Mouse (Mus musculus) kidney, postnatal 0 days (tissue): ENCODE results near the gene Smc3. TPM values are rescaled to one million over a fixed set of nuclear protein-coding genes. Genes with fewer than 3 reads are reported as not detected.

Source experiments
- ATAC-seq: fragments of 200-750 bp; cut with Nextera tagmentation; replicated peaks from 2 replicates; pipeline ENCODE4 v1.8.0; 2017; ENCODE audit warnings: low read depth, moderate number of reproducible peaks, moderate TSS enrichment, moderate library complexity; ENCODE audit not compliant: low FRiP score
- DNase-seq: peaks from one replicate; pipeline ENCODE4 v3.0.0-alpha.2; 2016; ENCODE audit warnings: low spot score
- H3K27ac ChIP-seq: fragments of 300-500 bp; sonication (generic); 2 replicates; pipeline ENCODE4 v1.5.1; 2014; ENCODE audit warnings: mild to moderate bottlenecking
- H3K27me3 ChIP-seq: fragments of 300-500 bp; sonication (generic); 2 replicates; pipeline ENCODE4 v1.6.1; 2014; ENCODE audit warnings: low read length, mixed read lengths; ENCODE audit not compliant: insufficient read depth
- H3K36me3 ChIP-seq: fragments of 300-500 bp; sonication (generic); 2 replicates; pipeline ENCODE4 v1.6.1; 2014; ENCODE audit warnings: low read length, mixed read lengths; ENCODE audit not compliant: insufficient read depth
- H3K4me1 ChIP-seq: fragments of 300-500 bp; sonication (generic); replicated peaks from 2 replicates; pipeline ENCODE4 v1.6.1; 2014; ENCODE audit warnings: antibody characterized with exemption, low read length, mixed read lengths; ENCODE audit not compliant: insufficient read depth
- H3K4me2 ChIP-seq: fragments of 300-500 bp; sonication (generic); 2 replicates; pipeline ENCODE4 v1.6.1; 2014; ENCODE audit warnings: mild to moderate bottlenecking, low read length, moderate library complexity, mixed read lengths
- H3K4me3 ChIP-seq: fragments of 300-500 bp; sonication (generic); replicated peaks from 2 replicates; pipeline ENCODE4 v1.5.1; 2014; ENCODE audit warnings: low read depth, low read length
- H3K9ac ChIP-seq: fragments of 300-500 bp; sonication (generic); 2 replicates; pipeline ENCODE4 v1.6.1; 2014; ENCODE audit warnings: low read depth, low read length
- H3K9me3 ChIP-seq: fragments of 300-500 bp; sonication (generic); replicated peaks from 2 replicates; pipeline ENCODE4 v1.6.1; 2016; ENCODE audit warnings: low read length, inconsistent platforms, mixed read lengths
- CTCF ChIP-seq: IDR thresholded peaks from 2 replicates; pipeline ENCODE4 v1.5.1; 2016; ENCODE audit warnings: antibody characterized with exemption, low read depth, mild to moderate bottlenecking, moderate library complexity
- WGBS: fragments of 180-500 bp; shearing (Covaris S2); extraction: QIAGEN DNeasy Blood & Tissue Kit; methylation state at CpG from one replicate; pipeline ENCODE4 v1.1.7; 2014; 5-methylcytosine and 5-hydroxymethylcytosine counted together
- polyA plus RNA-seq: library from polyadenylated mRNA; unstranded; fragments of >200 nt; fragmentation: Nextera tagmentation; extraction: Ambion mirVana; gene quantifications from 2 replicates; pipeline ENCODE4 v1.2.1, GENCODE M21; 2015

Gene Smc3
- polyA plus RNA-seq, 1 experiment from 2014 or later = 49.8 TPM

GRCm38 (mm10) chr19:53660722-53661420, 60.7 kb downstream of the Smc3 start:
- WGBS = 58% methylated on average over 9 of the region's 9 CpGs
- Histone ChIP-seq H3K4me2 (no peak overlapping the region), H3K27me3 (no peaks in the 10 kb centered on the region), H3K4me3 (no peak overlapping the region), H3K9me3 (no peaks in the 10 kb centered on the region), H3K4me1 (no peaks in the 10 kb centered on the region), H3K36me3 (no peaks in the 10 kb centered on the region), H3K27ac (no peak overlapping the region), H3K9ac (no peak overlapping the region)
- ATAC-seq (0 out of 2 replicates have a peak, but pooled peaks have one; percentile 54), DNase-seq (no peak)
- TF ChIP-seq CTCF = no peak

DNA sequence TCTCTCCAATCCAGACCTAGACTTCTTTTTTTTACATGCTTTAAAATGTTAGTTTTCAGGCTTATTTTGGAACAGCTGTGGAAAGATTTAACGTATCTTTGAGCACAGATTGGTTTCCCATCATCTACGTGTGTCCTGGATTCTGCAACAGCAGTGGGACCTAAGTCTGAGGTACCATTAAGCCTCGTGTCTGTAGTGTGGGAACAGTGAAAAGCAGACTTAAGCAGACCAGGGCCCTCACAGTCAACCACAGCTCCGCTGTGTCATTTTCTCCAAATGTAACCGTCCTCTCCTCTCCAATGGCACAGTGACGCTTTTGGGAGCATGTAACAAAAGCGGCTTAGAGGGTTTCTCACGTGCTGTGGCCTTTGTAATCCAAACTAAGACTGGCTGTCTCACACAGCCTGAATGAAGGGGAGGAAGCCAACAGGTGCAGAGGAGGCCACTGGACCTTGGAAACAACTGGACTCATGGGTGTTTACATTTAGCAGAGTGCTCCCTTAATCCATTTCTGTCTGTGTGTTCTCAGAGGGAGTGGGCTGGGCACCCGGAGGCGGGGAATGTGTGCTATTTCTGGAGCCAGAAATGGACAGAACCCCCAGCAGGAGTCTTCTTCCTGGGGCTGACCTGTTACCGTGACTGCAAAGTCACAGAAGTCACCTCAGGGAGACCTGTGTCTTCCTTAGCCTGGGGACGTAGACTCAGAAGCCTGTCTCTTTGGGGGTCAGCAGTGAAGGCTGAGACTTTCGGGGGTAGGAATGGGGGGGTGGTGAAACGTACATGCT, 61.9 kb downstream of the Smc3 start:
- 58% methylated on average over 14 of the region's 14 CpGs for WGBS
- ATAC-seq = no peak
- no peak for TF ChIP-seq CTCF

DNA sequence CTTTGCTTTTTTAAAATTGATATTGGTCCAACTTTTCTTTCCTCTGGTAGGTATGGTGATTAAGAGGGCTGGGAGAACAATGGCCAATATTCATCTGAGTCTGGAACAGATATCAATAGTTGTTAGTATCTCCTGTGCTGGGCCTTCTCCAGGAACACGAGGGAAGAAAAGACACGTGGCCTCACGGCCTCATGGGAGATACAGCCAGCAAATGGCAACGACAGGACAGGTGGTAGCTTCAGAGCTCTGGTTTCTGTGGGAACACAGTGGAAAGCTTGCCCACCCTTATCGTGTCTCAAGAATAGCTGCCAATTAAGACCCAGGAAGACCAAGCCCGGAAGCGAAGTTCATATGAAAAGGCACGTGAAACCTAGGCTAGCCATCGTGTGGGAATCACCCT, 64.6 kb downstream of the Smc3 start:
- no peaks in the 10 kb centered on the region for H3K36me3 ChIP-seq
- H3K4me3 ChIP-seq = no peak overlapping the region
- 91% methylated on average over 9 of the region's 9 CpGs for WGBS
- no peak overlapping the region for H3K27ac ChIP-seq
- TF ChIP-seq CTCF = no peak
- H3K9ac ChIP-seq = no peak overlapping the region
- H3K27me3 ChIP-seq = no peaks in the 10 kb centered on the region
- no peaks in the 10 kb centered on the region for H3K4me1 ChIP-seq
- no peak overlapping the region for H3K4me2 ChIP-seq
- H3K9me3 ChIP-seq = no peaks in the 10 kb centered on the region
- ATAC-seq = no peak
- no peak for DNase-seq

More for the DNA sequence above, 61.9 kb downstream of the Smc3 start:
- Histone ChIP-seq H3K4me3 (no peak overlapping the region), H3K27ac (no peak overlapping the region), H3K4me2 (no peak overlapping the region), H3K27me3 (no peaks in the 10 kb centered on the region), H3K36me3 (no peaks in the 10 kb centered on the region), H3K4me1 (no peaks in the 10 kb centered on the region), H3K9ac (no peak overlapping the region), H3K9me3 (no peaks in the 10 kb centered on the region)
- no peak for DNase-seq

GRCm38 (mm10) chr19:53665391-53665790, 65.2 kb downstream of the Smc3 start:
- Histone ChIP-seq H3K36me3 (no peaks in the 10 kb centered on the region), H3K4me2 (no peak overlapping the region), H3K4me3 (no peak overlapping the region), H3K27me3 (no peaks in the 10 kb centered on the region), H3K27ac (no peak overlapping the region), H3K9me3 (no peaks in the 10 kb centered on the region), H3K9ac (no peak overlapping the region), H3K4me1 (no peaks in the 10 kb centered on the region)
- ATAC-seq (no peak), DNase-seq (no peak)
- no peak for TF ChIP-seq CTCF
- 89% methylated on average over 4 of the region's 4 CpGs for WGBS

DNA sequence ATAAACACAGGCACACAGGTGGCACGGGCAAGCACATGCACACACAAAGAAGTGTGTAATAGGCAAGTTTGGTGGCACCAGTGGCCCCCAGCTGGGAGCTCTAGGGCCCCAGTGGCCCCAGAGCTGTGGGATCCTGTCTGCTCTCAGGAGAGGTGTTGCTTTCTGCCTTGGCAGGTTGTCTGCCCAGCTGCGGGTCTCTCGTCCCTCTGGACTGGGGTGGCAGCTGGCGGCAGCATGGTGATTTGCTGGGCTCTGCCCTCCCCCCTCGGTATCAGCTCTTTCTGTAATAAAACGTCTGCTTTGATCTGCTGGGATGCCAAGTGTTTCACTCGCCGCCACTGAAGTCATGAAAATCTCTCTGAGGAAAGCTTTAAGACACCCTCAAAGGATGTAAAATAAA, 66.5 kb downstream of the Smc3 start:
- H3K9me3 ChIP-seq = no peaks in the 10 kb centered on the region
- no peak for ATAC-seq

DNA sequence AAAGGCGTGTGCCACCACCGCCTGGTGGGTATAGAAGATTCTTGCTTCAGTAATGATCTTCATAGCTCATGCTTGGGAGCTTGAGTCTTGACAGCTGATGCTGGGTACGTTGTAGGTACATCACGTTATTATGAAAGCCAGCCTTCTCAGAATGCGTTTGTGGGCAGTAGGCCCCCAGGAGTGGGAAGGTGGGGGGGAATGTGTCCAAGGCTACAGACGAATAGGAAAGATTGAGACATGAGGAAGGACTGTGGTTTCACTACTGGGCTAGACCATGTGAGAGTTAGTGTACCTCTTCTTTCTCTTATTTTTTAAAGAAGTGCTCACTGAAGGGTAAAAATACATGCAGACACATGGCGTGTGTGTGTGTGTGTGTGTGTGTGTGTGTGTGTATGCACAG, 68.6 kb downstream of the Smc3 start:
- Histone ChIP-seq H3K27ac (no peak overlapping the region), H3K36me3 (no peaks in the 10 kb centered on the region), H3K4me3 (no peak overlapping the region), H3K9ac (no peak overlapping the region), H3K9me3 (no peaks in the 10 kb centered on the region), H3K27me3 (peaks cover 4% of the 10 kb centered on the region; the same call in 1 of the 2 replicates), H3K4me1 (no peaks in the 10 kb centered on the region), H3K4me2 (no peak overlapping the region)
- WGBS = 84% methylated on average over 7 of the region's 7 CpGs
- ATAC-seq (no peak), DNase-seq (no peak)
- no peak for TF ChIP-seq CTCF

More for the DNA sequence above, 66.5 kb downstream of the Smc3 start:
- WGBS = 20% methylated on average over 8 of the region's 8 CpGs
- TF ChIP-seq CTCF = no peak
- Histone ChIP-seq H3K36me3 (no peaks in the 10 kb centered on the region), H3K4me1 (no peaks in the 10 kb centered on the region), H3K4me2 (no peak overlapping the region), H3K27me3 (no peaks in the 10 kb centered on the region), H3K27ac (no peak overlapping the region), H3K9ac (no peak overlapping the region), H3K4me3 (no peak overlapping the region)
- peak; percentile 57 for DNase-seq
